Mouse (Mus musculus): ENCODE measurements around the gene Mapt.

DNA sequence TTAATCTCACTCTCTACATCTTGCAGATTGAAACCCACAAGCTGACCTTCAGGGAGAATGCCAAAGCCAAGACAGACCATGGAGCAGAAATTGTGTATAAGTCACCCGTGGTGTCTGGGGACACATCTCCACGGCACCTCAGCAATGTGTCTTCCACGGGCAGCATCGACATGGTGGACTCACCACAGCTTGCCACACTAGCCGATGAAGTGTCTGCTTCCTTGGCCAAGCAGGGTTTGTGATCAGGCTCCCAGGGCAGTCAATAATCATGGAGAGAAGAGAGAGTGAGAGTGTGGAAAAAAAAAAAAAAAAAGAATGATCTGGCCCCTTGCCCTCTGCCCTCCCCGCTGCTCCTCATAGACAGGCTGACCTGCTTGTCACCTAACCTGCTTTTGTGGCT lies 96.8 kb downstream of the Mapt start:
- TF ChIP-seq CTCF (conservative IDR thresholded peaks at IDR 0.05; ENCODE audit: insufficient read depth, insufficient read length, low read depth, low read length) (no peak), POLR2A (IDR thresholded peaks at IDR 0.05; ENCODE audit: low read depth, low read length) (no peak)
